In genomic region chr9:69453901-69454666, GRCm38 (mm10) we compare ENCODE assay signal across 8 mouse cellular contexts. TPM values are rescaled to one million over a fixed set of nuclear protein-coding genes. Genes with fewer than 3 reads are reported as not detected.
DNase-seq lines count a peak whose midpoint lies in the region; ATAC-seq and TF ChIP-seq lines count a peak whose summit lies in the region.

No protein-coding gene starts in this region.

- H3K9ac ChIP-seq in forebrain, postnatal 0 days: peak overlapping the region; percentile 37; the same call in 1 of the 2 replicates
- H3K9ac ChIP-seq in midbrain, embryonic 11.5 days (ENCODE audit: low read length): peak overlapping the region; percentile 53

- intact Hi-C loops in heart, postnatal 25 days (cut with DNase I): no loop called here

- no peaks in the 10 kb centered on the region for H3K36me3 ChIP-seq in forebrain, postnatal 0 days (ENCODE audit: insufficient read depth)
- H3K36me3 ChIP-seq in midbrain, embryonic 11.5 days (ENCODE audit: control insufficient read depth, insufficient read depth, low read length): no peaks in the 10 kb centered on the region

- H3K27me3 ChIP-seq in forebrain, postnatal 0 days (ENCODE audit: insufficient read depth, low read length): peaks cover 11% of the 10 kb centered on the region
- H3K27me3 ChIP-seq in midbrain, embryonic 11.5 days (ENCODE audit: control insufficient read depth, insufficient read depth, low read length): peaks cover 17% of the 10 kb centered on the region

- H3K4me1 ChIP-seq in forebrain, postnatal 0 days (ENCODE audit: insufficient read depth): peaks cover 10% of the 10 kb centered on the region; the same call in 1 of the 2 replicates
- H3K4me1 ChIP-seq in midbrain, embryonic 11.5 days (ENCODE audit: control insufficient read depth, insufficient read depth, low read length): peaks cover 12% of the 10 kb centered on the region

- ATAC-seq in forebrain, postnatal 0 days: peak; percentile 25; the same call in 1 of the 2 replicates
- ATAC-seq in midbrain, embryonic 11.5 days (ENCODE audit: low FRiP score): no peak; the same call in 1 of the 2 replicates

- no peaks in the 10 kb centered on the region for H3K9me3 ChIP-seq in forebrain, postnatal 0 days (ENCODE audit: low read length)
- H3K9me3 ChIP-seq in midbrain, embryonic 11.5 days (ENCODE audit: control insufficient read depth, low read length): no peaks in the 10 kb centered on the region

- 8% methylated on average over 32 of the region's 32 CpGs for WGBS in forebrain, postnatal 0 days
- 6% methylated on average over 26 of the region's 32 CpGs for WGBS in midbrain, embryonic 11.5 days

- H3K27ac ChIP-seq in forebrain, postnatal 0 days (ENCODE audit: low read depth, low read length): 0 out of 2 replicates have a peak overlapping the region, but pooled peaks have one; percentile 29
- H3K27ac ChIP-seq in midbrain, embryonic 11.5 days (ENCODE audit: low read depth, low read length): no peak overlapping the region; the same call in 1 of the 2 replicates

- peak; percentile 31 to 55 for DNase-seq in heart, adult 18-20 months
- DNase-seq in heart, postnatal 25 days (ENCODE audit: low spot score): no peak
- DNase-seq in adipocyte (ENCODE audit: low spot score) (peak; percentile 45), MN1 (ENCODE audit: low spot score) (no peak)
- no peak for DNase-seq in forebrain, postnatal 0 days
- peak; percentile 52 to 71 for DNase-seq in kidney, postnatal 4 days
- DNase-seq in midbrain, embryonic 11.5 days (ENCODE audit: low spot score, missing footprints): peak; percentile 92
- DNase-seq in thymus, postnatal 36 days: peak; percentile 51 to 56

- no peak for TF ChIP-seq CTCF in forebrain, postnatal 0 days (IDR thresholded peaks at IDR 0.05; ENCODE audit: low read depth)

- peak overlapping the region; percentile 39 for H3K4me3 ChIP-seq in forebrain, postnatal 0 days (ENCODE audit: low read depth, low read length)
- peak overlapping the region; percentile 43 for H3K4me3 ChIP-seq in midbrain, embryonic 11.5 days (ENCODE audit: low read depth, low read length)

- H3K4me2 ChIP-seq in forebrain, postnatal 0 days (ENCODE audit: low read depth): peak overlapping the region; percentile 75
- peak overlapping the region; percentile 79 for H3K4me2 ChIP-seq in midbrain, embryonic 11.5 days

RNA-seq across cellular contexts. Expression of gene Anxa2, which starts 0.7 kb away (rescaled TPM):
- 10 to 100 TPM; 74.1 to 74.4 TPM for total RNA-seq in heart, adult 18-20 months (2021)
- total RNA-seq in heart, postnatal 25 days (2021): 100 to 1,000 TPM in 1 of 2 experiments, 10 to 100 TPM in 1; 95.4 to 104 TPM
- total RNA-seq in forebrain, postnatal 0 days (2014; rRNA removed): 49.2 and 68.4 TPM in 2 replicates
- polyA plus RNA-seq in forebrain, postnatal 0 days (2015; fragmentation: Nextera tagmentation; extraction: Ambion mirVana): 62.8 and 66.3 TPM in 2 replicates
- 176 and 180 TPM in 2 replicates for polyA plus RNA-seq in midbrain, embryonic 11.5 days (2014; fragmentation: Nextera tagmentation; extraction: Ambion mirVana)

RNA-seq across cellular contexts. Expression of gene Ice2, which starts 56.4 kb away (rescaled TPM):
- total RNA-seq in heart, adult 18-20 months (2021): 1 to 10 TPM; 6.4 to 8.9 TPM
- 1 to 10 TPM; 6.9 to 7.0 TPM for total RNA-seq in heart, postnatal 25 days (2021)
- total RNA-seq in forebrain, postnatal 0 days (2014; rRNA removed): 9.8 and 12.9 TPM in 2 replicates
- 5.6 and 7.0 TPM in 2 replicates for polyA plus RNA-seq in forebrain, postnatal 0 days (2015; fragmentation: Nextera tagmentation; extraction: Ambion mirVana)
- 20.9 and 23.8 TPM in 2 replicates for polyA plus RNA-seq in midbrain, embryonic 11.5 days (2014; fragmentation: Nextera tagmentation; extraction: Ambion mirVana)

Comparison
In these comparisons a context has a peak if more than half of its experiments do, and no peak if none do; other contexts are left out.
1. DNase-seq: peak in heart, adult 18-20 months (2 of 2), adipocyte (single experiment), kidney, postnatal 4 days (2 of 2), midbrain, embryonic 11.5 days (single experiment) and thymus, postnatal 36 days (2 of 2); none in heart, postnatal 25 days (single experiment), forebrain, postnatal 0 days (single experiment) and MN1 (single experiment).